Mouse (Mus musculus): ENCODE results near the gene Pex16. TPM values are rescaled to one million over a fixed set of nuclear protein-coding genes. Genes with fewer than 3 reads are reported as not detected.

The Pex16 gene
- polyA plus RNA-seq, 1 experiment = 36.9 TPM

GRCm38 (mm10) chr2:92375099-92375623 lies 685 bp downstream of the Pex16 start:
- peak; percentile 93 to 95 for DNase-seq (ENCODE audit: low read depth in 1 of 2, low spot score in 2 of 2)
- Histone ChIP-seq H3K36me3 (ENCODE audit: control insufficient read depth, insufficient read depth, low read length) (peaks cover 16% of the 10 kb centered on the region), H3K4me1 (ENCODE audit: control insufficient read depth, insufficient read depth, insufficient read length) (peaks cover 18% of the 10 kb centered on the region), H3K4me3 (ENCODE audit: extremely low read depth, insufficient read depth, insufficient read length) (peak overlapping the region; percentile 90), H3K27ac (ENCODE audit: insufficient read depth, low read length) (peak overlapping the region; percentile 76), H3K27me3 (ENCODE audit: control insufficient read depth, insufficient read depth, low read length) (peaks cover 7% of the 10 kb centered on the region)
- no peak for TF ChIP-seq CTCF (IDR thresholded peaks at IDR 0.05; ENCODE audit: extremely low read depth, insufficient read depth, insufficient read length, insufficient replicate concordance)
- TF ChIP-seq POLR2A (IDR thresholded peaks at IDR 0.05; ENCODE audit: low read depth, low read length) = peak; percentile 82
- WGBS = under 1% methylated on average over 29 of the region's 29 CpGs

DNA sequence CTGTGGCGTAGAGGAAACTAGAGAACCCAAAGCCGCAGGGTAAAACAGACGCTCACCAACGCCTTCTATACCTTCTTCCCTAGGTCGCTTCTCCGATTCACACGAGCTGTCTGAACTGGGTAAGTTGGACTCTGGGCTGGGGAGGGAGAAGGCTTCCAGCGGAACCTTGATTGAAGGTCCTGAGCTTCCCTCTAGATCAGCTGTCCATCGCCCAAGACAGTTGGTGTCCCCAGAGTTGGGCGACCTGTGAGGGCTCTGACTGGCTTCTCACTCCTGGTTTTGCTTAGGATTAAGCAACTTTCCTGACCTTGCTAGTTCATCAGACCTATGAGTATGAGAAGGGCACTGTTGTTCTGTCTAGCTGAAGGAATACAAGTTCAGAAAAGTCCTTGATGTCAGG lies 1.3 kb downstream of the Pex16 start:
- DNase-seq (ENCODE audit: low read depth in 1 of 2, low spot score in 2 of 2) = no peak
- H3K27me3 ChIP-seq (ENCODE audit: control insufficient read depth, insufficient read depth, low read length) = peaks cover 4% of the 10 kb centered on the region
- H3K36me3 ChIP-seq (ENCODE audit: control insufficient read depth, insufficient read depth, low read length) = peaks cover 22% of the 10 kb centered on the region
- TF ChIP-seq CTCF (IDR thresholded peaks at IDR 0.05; ENCODE audit: extremely low read depth, insufficient read depth, insufficient read length, insufficient replicate concordance) = no peak
- no peak for TF ChIP-seq POLR2A (IDR thresholded peaks at IDR 0.05; ENCODE audit: low read depth, low read length)
- H3K27ac ChIP-seq (ENCODE audit: insufficient read depth, low read length) = peak overlapping the region; percentile 76; the same call in 1 of the 2 replicates
- WGBS = 6% methylated on average over 10 of the region's 10 CpGs
- peaks cover 11% of the 10 kb centered on the region for H3K4me1 ChIP-seq (ENCODE audit: control insufficient read depth, insufficient read depth, insufficient read length)
- H3K4me3 ChIP-seq (ENCODE audit: extremely low read depth, insufficient read depth, insufficient read length) = peak overlapping the region; percentile 90

- no peaks in the 10 kb centered on the region for H3K27me3 ChIP-seq (ENCODE audit: control insufficient read depth, insufficient read depth, low read length)
- no peak overlapping the region for H3K27ac ChIP-seq (ENCODE audit: insufficient read depth, low read length)
- 85% methylated on average over 6 of the region's 6 CpGs for WGBS
- H3K36me3 ChIP-seq (ENCODE audit: control insufficient read depth, insufficient read depth, low read length) = peaks cover 25% of the 10 kb centered on the region
- H3K4me3 ChIP-seq (ENCODE audit: extremely low read depth, insufficient read depth, insufficient read length) = peak overlapping the region; percentile 90; the same call in 1 of the 2 replicates
- DNase-seq (ENCODE audit: low read depth in 1 of 2, low spot score in 2 of 2) = no peak
- H3K4me1 ChIP-seq (ENCODE audit: control insufficient read depth, insufficient read depth, insufficient read length) = peaks cover 8% of the 10 kb centered on the region; the same call in 1 of the 2 replicates
- TF ChIP-seq CTCF (IDR thresholded peaks at IDR 0.05; ENCODE audit: extremely low read depth, insufficient read depth, insufficient read length, insufficient replicate concordance) (no peak), POLR2A (IDR thresholded peaks at IDR 0.05; ENCODE audit: low read depth, low read length) (no peak)
These were observed 1.8 kb downstream of the Pex16 start for GRCm38 (mm10) chr2:92376300-92376699.

- no peak overlapping the region for H3K27ac ChIP-seq (ENCODE audit: insufficient read depth, low read length)
- no peak overlapping the region for H3K4me3 ChIP-seq (ENCODE audit: extremely low read depth, insufficient read depth, insufficient read length)
- TF ChIP-seq CTCF (IDR thresholded peaks at IDR 0.05; ENCODE audit: extremely low read depth, insufficient read depth, insufficient read length, insufficient replicate concordance) (no peak), POLR2A (IDR thresholded peaks at IDR 0.05; ENCODE audit: low read depth, low read length) (no peak)
- WGBS = 89% methylated on average over 7 of the region's 7 CpGs
- no peak for DNase-seq (ENCODE audit: low read depth in 1 of 2, low spot score in 2 of 2)
- H3K4me1 ChIP-seq (ENCODE audit: control insufficient read depth, insufficient read depth, insufficient read length) = peaks cover 8% of the 10 kb centered on the region; the same call in 1 of the 2 replicates
- H3K27me3 ChIP-seq (ENCODE audit: control insufficient read depth, insufficient read depth, low read length) = no peaks in the 10 kb centered on the region
- peaks cover 27% of the 10 kb centered on the region for H3K36me3 ChIP-seq (ENCODE audit: control insufficient read depth, insufficient read depth, low read length)
These were observed 2.8 kb downstream of the Pex16 start for GRCm38 (mm10) chr2:92377320-92377719.

DNA sequence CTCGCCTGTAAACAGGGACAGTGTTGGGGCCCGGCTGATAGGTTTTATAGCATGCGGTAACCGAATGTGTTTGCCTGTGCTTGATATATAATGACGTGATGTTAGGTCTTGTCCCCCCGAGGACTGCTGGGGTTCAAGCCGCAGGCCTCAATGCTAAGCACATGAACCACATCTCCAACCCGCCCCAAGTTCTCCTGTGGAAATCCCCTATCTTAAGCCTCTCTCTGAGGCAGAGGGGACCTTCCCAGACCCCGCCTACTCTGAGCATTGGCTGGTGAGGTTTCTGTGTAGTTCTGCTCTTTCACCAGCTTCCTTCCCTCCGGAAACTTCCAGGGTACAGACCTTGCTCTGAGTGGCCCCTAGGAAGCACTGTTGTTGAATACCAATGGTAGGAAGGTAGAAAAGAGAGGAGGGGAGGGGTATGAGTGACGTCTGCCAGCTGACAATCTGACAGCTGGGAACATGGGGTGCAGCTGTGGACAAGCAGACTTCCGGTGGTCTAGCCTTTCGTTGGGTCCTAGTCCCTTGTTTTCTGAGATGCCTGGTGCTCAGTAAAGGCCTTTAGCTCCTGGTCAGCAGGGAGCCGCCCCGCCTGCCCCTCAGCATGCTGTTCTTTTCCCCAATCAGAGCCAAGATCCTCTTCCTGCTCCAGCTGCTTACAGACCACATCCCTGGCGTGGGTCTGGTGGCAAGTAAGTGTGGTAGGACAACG lies 5.5 kb downstream of the Pex16 start:
- peaks cover 8% of the 10 kb centered on the region; the same call in 1 of the 2 replicates for H3K4me1 ChIP-seq (ENCODE audit: control insufficient read depth, insufficient read depth, insufficient read length)
- 75% methylated on average over 17 of the region's 17 CpGs for WGBS
- H3K27ac ChIP-seq (ENCODE audit: insufficient read depth, low read length) = peak overlapping the region; percentile 44
- peaks cover 29% of the 10 kb centered on the region for H3K36me3 ChIP-seq (ENCODE audit: control insufficient read depth, insufficient read depth, low read length)
- H3K4me3 ChIP-seq (ENCODE audit: extremely low read depth, insufficient read depth, insufficient read length) = no peak overlapping the region
- DNase-seq (ENCODE audit: low read depth in 1 of 2, low spot score in 2 of 2) = no peak
- H3K27me3 ChIP-seq (ENCODE audit: control insufficient read depth, insufficient read depth, low read length) = no peaks in the 10 kb centered on the region
- TF ChIP-seq POLR2A (IDR thresholded peaks at IDR 0.05; ENCODE audit: low read depth, low read length) = no peak
- TF ChIP-seq CTCF (IDR thresholded peaks at IDR 0.05; ENCODE audit: extremely low read depth, insufficient read depth, insufficient read length, insufficient replicate concordance) = no peak

- Histone ChIP-seq H3K4me1 (ENCODE audit: control insufficient read depth, insufficient read depth, insufficient read length) (peaks cover 8% of the 10 kb centered on the region; the same call in 1 of the 2 replicates), H3K4me3 (ENCODE audit: extremely low read depth, insufficient read depth, insufficient read length) (no peak overlapping the region), H3K27ac (ENCODE audit: insufficient read depth, low read length) (no peak overlapping the region; the same call in 1 of the 2 replicates), H3K27me3 (ENCODE audit: control insufficient read depth, insufficient read depth, low read length) (no peaks in the 10 kb centered on the region), H3K36me3 (ENCODE audit: control insufficient read depth, insufficient read depth, low read length) (peaks cover 29% of the 10 kb centered on the region)
- no peak for DNase-seq (ENCODE audit: low read depth in 1 of 2, low spot score in 2 of 2)
- WGBS = 83% methylated on average over 6 of the region's 6 CpGs
- TF ChIP-seq POLR2A (IDR thresholded peaks at IDR 0.05; ENCODE audit: low read depth, low read length) = no peak
- no peak for TF ChIP-seq CTCF (IDR thresholded peaks at IDR 0.05; ENCODE audit: extremely low read depth, insufficient read depth, insufficient read length, insufficient replicate concordance)
These were observed 6.1 kb downstream of the Pex16 start for GRCm38 (mm10) chr2:92380495-92381050.

Data from spleen, adult 2 months (tissue).